ENCODE assay signal across 9 mouse cellular contexts in genomic region chr17:26525316-26525715, GRCm38 (mm10). TPM values are rescaled to one million over a fixed set of nuclear protein-coding genes. Genes with fewer than 3 reads are reported as not detected.
DNase-seq lines count a peak whose midpoint lies in the region; ATAC-seq lines count a peak whose summit lies in the region.
"Had no signal": no experiment of that assay in that cellular context is flagged by ENCODE, and none has a peak within 500 bp of the region (broad histone marks: within the 10 kb centered on the region; RNA-seq: fewer than 3 reads in every experiment).

No protein-coding gene starts in this region.

- H3K4me1 ChIP-seq in neural tube, embryonic 15.5 days = peaks cover 5% of the 10 kb centered on the region; the same call in 1 of the 2 replicates

- H3K9me3 ChIP-seq in neural tube, embryonic 15.5 days (replicated peaks) = no peaks in the 10 kb centered on the region

- peak; percentile 51 to 61 for DNase-seq in frontal cortex, adult 2 months (ENCODE audit: extremely low spot score in 1 of 2, low spot score in 1 of 2)
- DNase-seq in frontal cortex, postnatal 14 days (ENCODE audit: low spot score in 2 of 2) = no peak
- no peak for DNase-seq in neural tube, embryonic 10.5 days (ENCODE audit: extremely low spot score, low spot score)
- peak; percentile 77 for DNase-seq in cerebellum, adult 9-11 months
- peak; percentile 39 to 56 for DNase-seq in left cerebral cortex, adult 18-20 months (ENCODE audit: low spot score in 2 of 2)
- no peak for DNase-seq in spleen, postnatal 14 days (ENCODE audit: low spot score in 2 of 2)
- DNase-seq in thymus, postnatal 25 days = no peak

- ATAC-seq in neural tube, embryonic 15.5 days (ENCODE audit: low FRiP score) = peak; percentile 41; the same call in 1 of the 2 replicates
- ATAC-seq: activated CD4-positive, CD25-positive, alpha-beta regulatory T cell, adult 4 months had no signal

- H3K4me3 ChIP-seq in neural tube, embryonic 15.5 days (replicated peaks) = no peak overlapping the region

- 51% methylated on average over 7 of the region's 7 CpGs for WGBS in neural tube, embryonic 15.5 days

- no peaks in the 10 kb centered on the region for H3K36me3 ChIP-seq in neural tube, embryonic 15.5 days

- H3K27me3 ChIP-seq in neural tube, embryonic 15.5 days (replicated peaks) = no peaks in the 10 kb centered on the region

- no peak overlapping the region for H3K9ac ChIP-seq in neural tube, embryonic 15.5 days (replicated peaks)

- no peak overlapping the region for H3K27ac ChIP-seq in neural tube, embryonic 15.5 days (replicated peaks)

- H3K4me2 ChIP-seq in neural tube, embryonic 15.5 days = no peak overlapping the region

RNA-seq across cellular contexts. Expression of gene Ergic1, which starts 36.0 kb away (rescaled TPM):
- 123 and 134 TPM in 2 replicates for polyA plus RNA-seq in frontal cortex, adult 2 months (2012; rRNA removed)
- polyA plus RNA-seq in neural tube, embryonic 15.5 days (2015; fragmentation: Nextera tagmentation; extraction: Ambion mirVana) = 89.7 and 101 TPM in 2 replicates
- total RNA-seq in left cerebral cortex, adult 18-20 months (2021) = 100 to 1,000 TPM; 150 to 155 TPM

RNA-seq across cellular contexts. Expression of gene Dusp1, which starts 36.6 kb away (rescaled TPM):
- polyA plus RNA-seq in frontal cortex, adult 2 months (2012; rRNA removed) = 40.9 and 60.5 TPM in 2 replicates
- 25.0 and 25.8 TPM in 2 replicates for polyA plus RNA-seq in neural tube, embryonic 15.5 days (2015; fragmentation: Nextera tagmentation; extraction: Ambion mirVana)
- total RNA-seq in left cerebral cortex, adult 18-20 months (2021) = 10 to 100 TPM; 60.7 to 61.5 TPM

Comparison
In these comparisons a context has a peak if more than half of its experiments do, and no peak if none do; other contexts are left out.
1. DNase-seq: peak in frontal cortex, adult 2 months (2 of 2), cerebellum, adult 9-11 months (single experiment) and left cerebral cortex, adult 18-20 months (2 of 2); none in frontal cortex, postnatal 14 days (0 of 2), neural tube, embryonic 10.5 days (single experiment), spleen, postnatal 14 days (0 of 2) and thymus, postnatal 25 days (single experiment).